Mouse (Mus musculus): ENCODE results near the gene Olfr1032. TPM values are rescaled to one million over a fixed set of nuclear protein-coding genes. Genes with fewer than 3 reads are reported as not detected.

The Olfr1032 gene
- polyA plus RNA-seq, 1 experiment from 2014 or later = not detected

Other genes starting within 250 kb of the Olfr1032 start
- not detected in 2 replicates for gene Olfr1012, start 242.8 kb upstream of the Olfr1032 start, polyA plus RNA-seq (2015; fragmentation: Nextera tagmentation; extraction: Ambion mirVana)
- not detected in 2 replicates for gene Olfr1013, start 238.4 kb upstream of the Olfr1032 start, polyA plus RNA-seq (2015; fragmentation: Nextera tagmentation; extraction: Ambion mirVana)
- not detected in 2 replicates for gene Olfr1014, start 232.8 kb upstream of the Olfr1032 start, polyA plus RNA-seq (2015; fragmentation: Nextera tagmentation; extraction: Ambion mirVana)
- not detected in 2 replicates for gene Olfr1015, start 223.5 kb upstream of the Olfr1032 start, polyA plus RNA-seq (2015; fragmentation: Nextera tagmentation; extraction: Ambion mirVana)
- not detected in 2 replicates for gene Olfr1016, start 203.0 kb upstream of the Olfr1032 start, polyA plus RNA-seq (2015; fragmentation: Nextera tagmentation; extraction: Ambion mirVana)
- gene Olfr1018, start 187.1 kb upstream of the Olfr1032 start, polyA plus RNA-seq (2015; fragmentation: Nextera tagmentation; extraction: Ambion mirVana) = not detected in 2 replicates
- gene Olfr1019, start 160.1 kb upstream of the Olfr1032 start, polyA plus RNA-seq (2015; fragmentation: Nextera tagmentation; extraction: Ambion mirVana) = not detected in 2 replicates
- not detected in 2 replicates for gene Olfr1020, start 158.5 kb upstream of the Olfr1032 start, polyA plus RNA-seq (2015; fragmentation: Nextera tagmentation; extraction: Ambion mirVana)
- not detected in 2 replicates for gene Olfr1022, start 136.9 kb upstream of the Olfr1032 start, polyA plus RNA-seq (2015; fragmentation: Nextera tagmentation; extraction: Ambion mirVana)
- not detected in 2 replicates for gene Olfr1023, start 119.9 kb upstream of the Olfr1032 start, polyA plus RNA-seq (2015; fragmentation: Nextera tagmentation; extraction: Ambion mirVana)
- not detected in 2 replicates for gene Olfr1024, start 100.5 kb upstream of the Olfr1032 start, polyA plus RNA-seq (2015; fragmentation: Nextera tagmentation; extraction: Ambion mirVana)
- gene Olfr1025-ps1, start 90.3 kb upstream of the Olfr1032 start, polyA plus RNA-seq (2015; fragmentation: Nextera tagmentation; extraction: Ambion mirVana) = not detected in 2 replicates
- not detected in 2 replicates for gene Olfr1026, start 84.0 kb upstream of the Olfr1032 start, polyA plus RNA-seq (2015; fragmentation: Nextera tagmentation; extraction: Ambion mirVana)
- not detected in 2 replicates for gene Olfr1028, start 55.1 kb upstream of the Olfr1032 start, polyA plus RNA-seq (2015; fragmentation: Nextera tagmentation; extraction: Ambion mirVana)
- not detected in 2 replicates for gene Olfr1029, start 31.6 kb upstream of the Olfr1032 start, polyA plus RNA-seq (2015; fragmentation: Nextera tagmentation; extraction: Ambion mirVana)
- gene Olfr1030, start 26.3 kb upstream of the Olfr1032 start, polyA plus RNA-seq (2015; fragmentation: Nextera tagmentation; extraction: Ambion mirVana) = not detected in 2 replicates
- gene Olfr1031, start 15.2 kb upstream of the Olfr1032 start, polyA plus RNA-seq (2015; fragmentation: Nextera tagmentation; extraction: Ambion mirVana) = not detected in 2 replicates
- gene Olfr1033, start 15.1 kb downstream of the Olfr1032 start, polyA plus RNA-seq (2015; fragmentation: Nextera tagmentation; extraction: Ambion mirVana) = 1.1 and 1.5 TPM in 2 replicates
- gene Olfr1034, start 40.3 kb downstream of the Olfr1032 start, polyA plus RNA-seq (2015; fragmentation: Nextera tagmentation; extraction: Ambion mirVana) = 0.05 and 0.06 TPM in 2 replicates
- gene Olfr1036, start 68.5 kb downstream of the Olfr1032 start, polyA plus RNA-seq (2015; fragmentation: Nextera tagmentation; extraction: Ambion mirVana) = not detected in 2 replicates
- gene Olfr1037, start 81.8 kb downstream of the Olfr1032 start, polyA plus RNA-seq (2015; fragmentation: Nextera tagmentation; extraction: Ambion mirVana) = not detected in 2 replicates
- not detected in 2 replicates for gene Olfr1039, start 130.4 kb downstream of the Olfr1032 start, polyA plus RNA-seq (2015; fragmentation: Nextera tagmentation; extraction: Ambion mirVana)
- gene Olfr1040, start 141.2 kb downstream of the Olfr1032 start, polyA plus RNA-seq (2015; fragmentation: Nextera tagmentation; extraction: Ambion mirVana) = not detected in 2 replicates
- gene Olfr1042, start 156.3 kb downstream of the Olfr1032 start, polyA plus RNA-seq (2015; fragmentation: Nextera tagmentation; extraction: Ambion mirVana) = not detected in 2 replicates
- gene Olfr1043, start 162.0 kb downstream of the Olfr1032 start, polyA plus RNA-seq (2015; fragmentation: Nextera tagmentation; extraction: Ambion mirVana) = not detected in 2 replicates
- not detected in 2 replicates for gene Olfr1044, start 172.3 kb downstream of the Olfr1032 start, polyA plus RNA-seq (2015; fragmentation: Nextera tagmentation; extraction: Ambion mirVana)
- not detected in 2 replicates for gene Olfr52, start 180.1 kb downstream of the Olfr1032 start, polyA plus RNA-seq (2015; fragmentation: Nextera tagmentation; extraction: Ambion mirVana)
- gene Olfr1045, start 197.5 kb downstream of the Olfr1032 start, polyA plus RNA-seq (2015; fragmentation: Nextera tagmentation; extraction: Ambion mirVana) = not detected in 2 replicates
- not detected in 2 replicates for gene Olfr1046, start 213.8 kb downstream of the Olfr1032 start, polyA plus RNA-seq (2015; fragmentation: Nextera tagmentation; extraction: Ambion mirVana)
- not detected in 2 replicates for gene Olfr1047, start 225.9 kb downstream of the Olfr1032 start, polyA plus RNA-seq (2015; fragmentation: Nextera tagmentation; extraction: Ambion mirVana)
- not detected in 2 replicates for gene Olfr1048, start 234.7 kb downstream of the Olfr1032 start, polyA plus RNA-seq (2015; fragmentation: Nextera tagmentation; extraction: Ambion mirVana)